Mouse (Mus musculus) mesoderm, embryonic 11.5 days (tissue): ENCODE measurements around the gene Gm49361.
"Not testable (repeated sequence)": the region's sequence is repeated elsewhere in the genome, so short reads cannot be mapped to it uniquely, and the experiment has no call there.

Experiments used
- DNase-seq: peaks from one replicate; pipeline ENCODE4 v3.0.0-alpha.2; 2012; ENCODE audit warnings: low read depth, low spot score

Gm49361 gene

GRCm38 (mm10) chr14:57690681-57691080 lies 55.2 kb downstream of the Gm49361 start:
- DNase-seq: no peak

DNA sequence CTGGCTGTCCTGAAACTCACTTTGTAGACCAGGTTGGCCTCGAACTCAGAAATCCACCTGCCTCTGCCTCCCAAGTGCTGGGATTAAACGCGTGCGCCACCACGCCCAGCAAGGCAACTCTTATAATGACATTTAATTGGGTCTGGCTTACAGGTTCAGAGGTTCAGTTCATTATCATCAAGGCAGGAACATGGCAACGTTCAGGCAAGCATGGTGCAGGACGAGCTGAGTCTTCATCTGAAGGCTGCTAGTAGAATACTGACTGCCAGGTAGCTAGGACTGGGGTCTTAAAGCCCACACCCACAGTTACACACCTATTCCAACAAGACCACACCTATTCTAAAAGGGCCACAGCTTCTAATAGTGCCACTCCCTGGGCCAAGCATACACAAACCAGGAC lies 57.8 kb downstream of the Gm49361 start:
- not testable (repeated sequence) for DNase-seq

DNA sequence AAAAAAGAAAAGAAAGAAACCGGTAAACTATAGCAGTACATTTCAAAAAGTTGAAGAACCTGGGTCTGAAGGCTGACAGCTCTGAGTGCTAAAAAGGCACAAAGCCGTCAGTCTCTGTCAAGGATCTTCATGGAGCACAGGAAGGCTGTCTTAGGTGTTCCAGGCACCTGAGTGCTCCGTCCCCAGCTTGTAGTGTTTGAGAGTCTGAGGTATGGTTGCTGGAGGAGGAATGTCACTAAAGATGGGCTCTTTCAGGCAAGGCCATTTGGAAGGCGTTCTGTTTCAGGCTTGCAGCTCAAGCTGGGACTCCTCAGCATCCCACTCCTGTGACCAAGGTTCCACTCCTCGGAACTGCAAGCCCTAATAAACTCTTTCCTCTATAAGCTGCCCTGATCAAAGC lies 58.5 kb downstream of the Gm49361 start:
- no peak for DNase-seq

- no peak for DNase-seq
Observed at GRCm38 (mm10) chr14:57686647-57687046, 59.3 kb downstream of the Gm49361 start.

DNA sequence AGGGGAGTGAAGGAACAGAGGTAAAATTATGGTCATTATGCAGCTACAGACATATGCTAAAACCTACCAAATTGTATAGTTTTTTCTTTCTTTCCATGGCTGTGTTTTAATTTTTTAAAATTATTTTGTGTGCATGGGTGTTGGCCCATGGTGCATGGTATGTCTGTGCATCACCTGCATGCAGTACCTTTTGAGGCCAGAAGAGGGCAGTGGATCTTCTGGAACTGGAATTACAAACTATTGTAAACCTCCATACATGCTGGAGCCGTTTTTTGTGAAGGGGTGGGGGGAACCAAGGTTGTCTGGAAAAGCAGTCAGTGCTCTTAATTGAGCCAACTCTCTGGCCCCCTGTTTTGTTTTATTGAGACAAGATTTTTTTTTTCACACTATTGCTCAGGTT lies 61.3 kb downstream of the Gm49361 start:
- peak; percentile 57 for DNase-seq

DNA sequence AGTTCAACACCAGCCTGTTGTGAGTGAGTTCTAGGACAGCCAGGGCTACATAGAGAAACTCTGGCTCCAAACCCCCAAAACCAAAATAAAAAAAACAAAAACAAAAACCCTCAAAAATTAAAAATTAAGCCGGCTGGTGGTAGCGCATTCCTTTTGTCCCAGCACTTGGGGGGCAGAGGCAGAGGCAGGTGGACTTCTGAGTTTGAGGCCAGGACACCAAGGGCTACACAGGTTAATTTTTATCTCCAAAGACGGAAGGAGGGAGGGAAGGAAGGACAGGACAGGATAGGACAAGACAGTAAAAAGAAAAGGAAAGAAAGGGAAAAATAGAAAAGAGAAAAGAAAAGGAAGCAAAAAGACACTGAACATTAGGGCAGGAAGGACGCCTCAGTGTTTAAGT lies 63.2 kb downstream of the Gm49361 start:
- no peak for DNase-seq

GRCm38 (mm10) chr14:57679958-57680535 lies 65.9 kb downstream of the Gm49361 start:
- peak; percentile 89 for DNase-seq

DNA sequence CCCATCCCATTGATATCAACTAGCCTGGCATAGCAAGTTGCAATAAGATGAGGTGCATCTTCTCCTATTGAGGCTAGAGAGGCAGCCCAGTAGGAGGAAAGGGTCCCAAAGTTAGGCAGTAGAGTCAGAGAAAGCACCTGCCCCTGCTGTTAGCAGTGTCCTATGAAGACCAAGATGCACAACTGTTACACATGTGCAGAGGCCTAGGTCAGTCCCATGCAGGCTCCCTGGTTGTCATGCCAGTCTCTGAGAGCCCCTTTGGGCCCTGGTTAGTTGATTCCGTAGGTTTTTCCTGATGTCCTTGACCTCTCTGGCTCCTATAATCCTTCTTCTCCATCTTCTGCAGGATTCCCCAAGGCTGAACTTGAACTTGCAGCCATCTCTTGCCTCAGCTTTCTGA lies 66.4 kb downstream of the Gm49361 start:
- DNase-seq: no peak

DNA sequence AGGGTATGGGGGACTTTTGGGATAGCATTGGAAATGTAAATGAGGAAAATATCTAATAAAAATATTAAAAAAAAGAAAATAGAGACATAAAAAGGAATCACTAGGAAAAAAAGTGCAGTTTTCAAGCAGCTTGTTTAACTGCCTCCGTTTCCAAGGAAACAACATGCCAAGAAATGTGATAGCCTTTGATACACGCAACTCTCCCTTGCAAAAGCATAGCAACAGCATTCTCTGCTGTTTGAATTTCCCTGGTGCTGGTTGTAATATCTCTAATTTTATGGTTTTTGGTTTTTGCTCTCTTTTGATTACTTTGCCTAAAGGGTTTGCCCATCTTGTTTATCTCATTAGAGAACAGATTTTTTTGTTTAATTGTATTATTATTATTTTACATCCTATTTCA lies 70.4 kb downstream of the Gm49361 start:
- DNase-seq: no peak

DNA sequence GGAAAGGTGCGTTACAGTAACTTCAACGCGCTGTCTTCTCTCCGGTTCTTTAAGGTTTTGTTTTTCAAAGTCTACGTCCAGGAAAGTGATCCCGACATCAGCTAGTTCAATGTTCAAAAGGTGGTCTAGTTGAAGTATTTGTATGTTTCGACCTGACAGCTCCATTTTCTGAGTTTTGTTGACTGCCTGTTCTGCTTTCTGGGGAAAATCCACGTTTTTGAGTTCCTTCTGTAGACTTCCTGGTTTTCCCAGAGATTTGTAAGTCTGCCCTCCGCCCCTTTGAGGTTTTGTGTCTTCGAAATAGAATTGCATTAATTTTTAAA lies 80.3 kb downstream of the Gm49361 start:
- no peak for DNase-seq

- DNase-seq: peak; percentile 90
Observed at GRCm38 (mm10) chr14:57664822-57665627, 80.9 kb downstream of the Gm49361 start, which contains the start of gene Xpo4. Gene Xpo4 (minus strand): TSS chr14:57665430.

DNA sequence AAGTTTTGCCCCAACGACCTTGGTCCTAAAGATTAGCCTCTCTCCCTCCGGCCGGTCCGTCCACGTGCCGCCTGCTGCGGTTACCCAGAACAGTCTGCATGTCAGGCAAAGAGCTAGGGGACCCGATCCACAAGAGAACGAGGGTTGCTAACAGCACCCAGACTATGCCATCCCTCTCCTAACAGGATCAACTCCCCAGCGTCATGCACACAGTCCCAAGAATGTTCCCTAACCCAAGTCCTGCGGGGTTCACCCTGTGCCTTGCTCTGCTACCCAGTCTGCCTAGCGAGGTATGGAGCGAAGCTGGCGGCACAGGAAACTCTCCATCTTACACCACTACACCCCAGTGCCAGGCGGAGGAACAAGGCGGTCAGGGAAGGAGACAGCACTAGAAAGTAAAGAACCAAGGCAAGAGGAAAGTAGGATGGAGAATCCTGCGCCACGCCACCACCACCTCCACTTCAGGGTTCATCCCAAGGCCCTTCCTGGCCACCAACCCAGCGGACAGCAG lies 81.5 kb downstream of the Gm49361 start:
- peak; percentile 27 for DNase-seq

GRCm38 (mm10) chr14:57663630-57664029 lies 82.3 kb downstream of the Gm49361 start:
- DNase-seq: no peak

- no peak for DNase-seq
Observed at GRCm38 (mm10) chr14:57658301-57658700, 87.6 kb downstream of the Gm49361 start.

DNA sequence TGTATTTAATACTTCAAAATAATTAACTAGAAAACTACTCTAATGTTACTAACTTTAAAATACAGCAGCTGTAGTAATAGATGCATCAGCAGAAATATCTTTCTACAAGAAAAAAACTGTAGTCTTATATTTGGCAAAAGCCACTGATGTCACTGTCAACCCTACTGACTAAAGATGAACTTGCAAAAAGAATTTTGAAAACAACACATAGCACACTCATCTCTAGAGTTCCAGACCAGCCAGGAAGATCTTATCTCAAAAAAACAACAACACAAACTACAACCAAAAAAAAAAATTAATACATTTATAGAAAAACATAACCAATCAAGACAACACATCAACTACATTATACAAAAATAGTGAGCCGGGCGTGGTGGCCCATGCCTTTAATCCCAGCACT lies 88.4 kb downstream of the Gm49361 start:
- DNase-seq: no peak

- DNase-seq: not testable (repeated sequence)
Observed at GRCm38 (mm10) chr14:57656519-57656918, 89.4 kb downstream of the Gm49361 start.

DNA sequence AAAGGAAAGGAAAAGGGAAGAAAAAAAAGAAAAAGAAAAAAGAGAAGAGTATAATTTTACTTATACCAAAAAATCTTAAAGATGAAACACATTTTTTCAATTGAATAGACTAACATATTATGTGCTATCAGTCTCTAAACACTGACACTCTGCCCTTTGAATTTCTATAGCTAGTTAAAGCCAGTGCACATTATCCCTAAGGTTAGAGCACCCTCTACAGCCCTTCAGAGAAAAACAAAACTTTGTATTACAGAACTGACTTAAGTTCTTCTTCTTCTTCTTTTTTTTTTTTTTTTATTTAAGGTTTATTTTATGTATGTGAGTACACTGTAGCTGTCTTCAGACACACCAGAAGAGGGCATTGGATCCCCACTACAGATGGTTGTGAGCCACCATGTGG lies 96.4 kb downstream of the Gm49361 start:
- DNase-seq: no peak

DNA sequence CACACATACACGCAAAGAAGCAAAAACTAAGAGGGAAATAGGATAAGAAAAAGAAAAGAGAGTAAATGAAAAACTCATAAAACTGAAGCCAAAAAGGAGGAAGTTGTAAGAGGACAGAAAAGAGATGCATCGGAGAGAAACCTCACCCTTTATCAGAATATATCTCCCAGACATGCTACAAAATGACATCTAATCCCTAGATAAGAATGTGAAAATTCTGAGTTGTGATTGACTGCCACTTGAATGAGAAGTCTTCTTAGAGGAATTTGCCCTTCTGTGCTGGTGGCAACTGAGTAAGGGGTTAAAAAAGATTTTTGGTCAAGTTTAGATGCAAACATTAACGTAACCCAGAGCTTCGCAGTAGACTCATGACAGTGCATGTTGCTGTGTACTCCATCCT lies 99.7 kb downstream of the Gm49361 start:
- DNase-seq: no peak

GRCm38 (mm10) chr14:57639153-57639552 lies 106.8 kb downstream of the Gm49361 start:
- DNase-seq: no peak

- DNase-seq: peak; percentile 73
Observed at GRCm38 (mm10) chr14:57634141-57634540, 111.8 kb downstream of the Gm49361 start.

GRCm38 (mm10) chr14:57629595-57629994 lies 116.3 kb downstream of the Gm49361 start:
- DNase-seq: no peak

- no peak for DNase-seq
Observed at GRCm38 (mm10) chr14:57622934-57623333, 123.0 kb downstream of the Gm49361 start.

DNA sequence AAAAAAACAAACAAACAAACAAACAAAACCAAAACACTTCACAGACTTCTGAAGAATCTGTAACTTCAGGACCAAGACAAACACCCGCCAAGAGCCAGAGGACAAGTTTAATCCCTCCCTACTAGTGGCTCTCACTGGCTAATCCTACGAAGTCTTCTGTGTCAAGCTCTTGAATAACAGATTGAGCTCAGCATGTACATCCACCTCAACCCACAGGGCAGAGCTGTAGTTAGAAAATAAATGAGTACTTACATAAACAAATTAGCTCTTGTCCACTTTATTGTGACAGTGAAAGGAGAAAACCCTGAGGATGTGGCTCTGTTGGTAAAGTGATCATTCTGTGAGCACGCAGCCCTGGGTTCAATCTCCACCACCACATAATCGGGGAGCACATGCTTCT lies 124.2 kb downstream of the Gm49361 start:
- no peak for DNase-seq
